Mouse (Mus musculus): ENCODE data around the gene Gabbr1. TPM values are rescaled to one million over a fixed set of nuclear protein-coding genes. Genes with fewer than 3 reads are reported as not detected.
A peak's percentile ranks its signal among the peaks of the same experiment; 100 is the strongest.

Gene Gabbr1
- polyA plus RNA-seq, 1 experiment from 2014 or later = 19.7 TPM

GRCm38 (mm10) chr17:37027486-37027885 is 18.3 kb upstream of the Gabbr1 start:
- H3K27me3 ChIP-seq (ENCODE audit: control insufficient read depth, insufficient read depth, low read length) = no peaks in the 10 kb centered on the region
- DNase-seq (ENCODE audit: low spot score) = no peak
- no peak for ATAC-seq (replicated peaks; ENCODE audit: low FRiP score)
- H3K36me3 ChIP-seq (ENCODE audit: control insufficient read depth, insufficient read depth, low read length) = no peaks in the 10 kb centered on the region
- H3K4me1 ChIP-seq (replicated peaks; ENCODE audit: control insufficient read depth, insufficient read depth, low read length) = no peaks in the 10 kb centered on the region; the same call in 1 of the 2 replicates
- H3K4me2 ChIP-seq (ENCODE audit: low read depth, low read length, severe bottlenecking) = no peak overlapping the region
- no peak overlapping the region for H3K4me3 ChIP-seq (ENCODE audit: low read depth, low read length)
- no peaks in the 10 kb centered on the region for H3K9me3 ChIP-seq (ENCODE audit: control insufficient read depth, low read length)
- no peak overlapping the region for H3K9ac ChIP-seq (ENCODE audit: low read length)
- WGBS = 95% methylated on average over 4 of the region's 4 CpGs
- H3K27ac ChIP-seq (ENCODE audit: low read depth, low read length) = peak overlapping the region; percentile 97; the same call in 1 of the 2 replicates

- WGBS = 4% methylated on average over 10 of the region's 10 CpGs
- DNase-seq (ENCODE audit: low spot score) (no peak), ATAC-seq (replicated peaks; ENCODE audit: low FRiP score) (no peak; the same call in 1 of the 2 replicates)
Observed at GRCm38 (mm10) chr17:37028212-37028611, 17.6 kb upstream of the Gabbr1 start.

GRCm38 (mm10) chr17:37028683-37029120 is 17.1 kb upstream of the Gabbr1 start:
- ATAC-seq (replicated peaks; ENCODE audit: low FRiP score) (peak; percentile 99), DNase-seq (ENCODE audit: low spot score) (peak; percentile 97)
- H3K36me3 ChIP-seq (ENCODE audit: control insufficient read depth, insufficient read depth, low read length) = no peaks in the 10 kb centered on the region
- H3K4me3 ChIP-seq (ENCODE audit: low read depth, low read length) = peak overlapping the region; percentile 36
- H3K9ac ChIP-seq (ENCODE audit: low read length) = peak overlapping the region; percentile 39
- H3K4me1 ChIP-seq (replicated peaks; ENCODE audit: control insufficient read depth, insufficient read depth, low read length) = no peaks in the 10 kb centered on the region; the same call in 1 of the 2 replicates
- H3K9me3 ChIP-seq (ENCODE audit: control insufficient read depth, low read length) = no peaks in the 10 kb centered on the region
- peak overlapping the region; percentile 46 for H3K4me2 ChIP-seq (ENCODE audit: low read depth, low read length, severe bottlenecking)
- WGBS = under 1% methylated on average over 14 of the region's 14 CpGs
- H3K27me3 ChIP-seq (ENCODE audit: control insufficient read depth, insufficient read depth, low read length) = no peaks in the 10 kb centered on the region
- H3K27ac ChIP-seq (ENCODE audit: low read depth, low read length) = peak overlapping the region; percentile 97

More at GRCm38 (mm10) chr17:37028212-37028611, 17.6 kb upstream of the Gabbr1 start:
- no peaks in the 10 kb centered on the region for H3K36me3 ChIP-seq (ENCODE audit: control insufficient read depth, insufficient read depth, low read length)
- peak overlapping the region; percentile 97 for H3K27ac ChIP-seq (ENCODE audit: low read depth, low read length)
- H3K4me2 ChIP-seq (ENCODE audit: low read depth, low read length, severe bottlenecking) = peak overlapping the region; percentile 46
- no peaks in the 10 kb centered on the region; the same call in 1 of the 2 replicates for H3K4me1 ChIP-seq (replicated peaks; ENCODE audit: control insufficient read depth, insufficient read depth, low read length)
- peak overlapping the region; percentile 36 for H3K4me3 ChIP-seq (ENCODE audit: low read depth, low read length)
- H3K27me3 ChIP-seq (ENCODE audit: control insufficient read depth, insufficient read depth, low read length) = no peaks in the 10 kb centered on the region
- peak overlapping the region; percentile 39 for H3K9ac ChIP-seq (ENCODE audit: low read length)
- H3K9me3 ChIP-seq (ENCODE audit: control insufficient read depth, low read length) = no peaks in the 10 kb centered on the region

- Histone ChIP-seq H3K27me3 (ENCODE audit: control insufficient read depth, insufficient read depth, low read length) (no peaks in the 10 kb centered on the region), H3K4me2 (ENCODE audit: low read depth, low read length, severe bottlenecking) (peak overlapping the region; percentile 46), H3K36me3 (ENCODE audit: control insufficient read depth, insufficient read depth, low read length) (no peaks in the 10 kb centered on the region), H3K9me3 (ENCODE audit: control insufficient read depth, low read length) (no peaks in the 10 kb centered on the region), H3K27ac (ENCODE audit: low read depth, low read length) (peak overlapping the region; percentile 97), H3K9ac (ENCODE audit: low read length) (peak overlapping the region; percentile 39), H3K4me1 (replicated peaks; ENCODE audit: control insufficient read depth, insufficient read depth, low read length) (no peaks in the 10 kb centered on the region; the same call in 1 of the 2 replicates), H3K4me3 (ENCODE audit: low read depth, low read length) (peak overlapping the region; percentile 36)
- ATAC-seq (replicated peaks; ENCODE audit: low FRiP score) (peak; percentile 23), DNase-seq (ENCODE audit: low spot score) (no peak)
- 67% methylated on average over 7 of the region's 8 CpGs for WGBS
Observed at GRCm38 (mm10) chr17:37029162-37029561, 16.6 kb upstream of the Gabbr1 start.

- H3K9ac ChIP-seq (ENCODE audit: low read length) = no peak overlapping the region
- ATAC-seq (replicated peaks; ENCODE audit: low FRiP score) = no peak
- WGBS = 70% methylated on average over 2 of the region's 2 CpGs
Observed at GRCm38 (mm10) chr17:37039127-37039894, 6.5 kb upstream of the Gabbr1 start.

GRCm38 (mm10) chr17:37044651-37045244 is 1.0 kb upstream of the Gabbr1 start:
- no peaks in the 10 kb centered on the region for H3K9me3 ChIP-seq (ENCODE audit: control insufficient read depth, low read length)
- peaks cover 10% of the 10 kb centered on the region for H3K27me3 ChIP-seq (ENCODE audit: control insufficient read depth, insufficient read depth, low read length)
- DNase-seq (ENCODE audit: low spot score) (no peak), ATAC-seq (replicated peaks; ENCODE audit: low FRiP score) (no peak)
- H3K4me3 ChIP-seq (ENCODE audit: low read depth, low read length) = peak overlapping the region; percentile 78
- no peak overlapping the region for H3K27ac ChIP-seq (ENCODE audit: low read depth, low read length)
- no peaks in the 10 kb centered on the region for H3K36me3 ChIP-seq (ENCODE audit: control insufficient read depth, insufficient read depth, low read length)
- H3K4me2 ChIP-seq (ENCODE audit: low read depth, low read length, severe bottlenecking) = peak overlapping the region; percentile 92; the same call in 1 of the 2 replicates
- H3K4me1 ChIP-seq (replicated peaks; ENCODE audit: control insufficient read depth, insufficient read depth, low read length) = peaks cover 13% of the 10 kb centered on the region
- 87% methylated on average over 7 of the region's 7 CpGs for WGBS
- peak overlapping the region; percentile 94 for H3K9ac ChIP-seq (ENCODE audit: low read length)

More at GRCm38 (mm10) chr17:37039127-37039894, 6.5 kb upstream of the Gabbr1 start:
- Histone ChIP-seq H3K4me3 (ENCODE audit: low read depth, low read length) (no peak overlapping the region), H3K9me3 (ENCODE audit: control insufficient read depth, low read length) (no peaks in the 10 kb centered on the region), H3K4me1 (replicated peaks; ENCODE audit: control insufficient read depth, insufficient read depth, low read length) (no peaks in the 10 kb centered on the region), H3K36me3 (ENCODE audit: control insufficient read depth, insufficient read depth, low read length) (no peaks in the 10 kb centered on the region), H3K27me3 (ENCODE audit: control insufficient read depth, insufficient read depth, low read length) (no peaks in the 10 kb centered on the region), H3K27ac (ENCODE audit: low read depth, low read length) (no peak overlapping the region), H3K4me2 (ENCODE audit: low read depth, low read length, severe bottlenecking) (no peak overlapping the region)
- no peak for DNase-seq (ENCODE audit: low spot score)

- ATAC-seq (replicated peaks; ENCODE audit: low FRiP score) (peak; percentile 62), DNase-seq (ENCODE audit: low spot score) (peak; percentile 83)
- H3K36me3 ChIP-seq (ENCODE audit: control insufficient read depth, insufficient read depth, low read length) = no peaks in the 10 kb centered on the region
- peak overlapping the region; percentile 77 for H3K27ac ChIP-seq (ENCODE audit: low read depth, low read length)
- H3K4me3 ChIP-seq (ENCODE audit: low read depth, low read length) = peak overlapping the region; percentile 78
- no peaks in the 10 kb centered on the region for H3K9me3 ChIP-seq (ENCODE audit: control insufficient read depth, low read length)
- H3K4me2 ChIP-seq (ENCODE audit: low read depth, low read length, severe bottlenecking) = peak overlapping the region; percentile 92
- H3K4me1 ChIP-seq (replicated peaks; ENCODE audit: control insufficient read depth, insufficient read depth, low read length) = peaks cover 19% of the 10 kb centered on the region
- peak overlapping the region; percentile 94 for H3K9ac ChIP-seq (ENCODE audit: low read length)
- peaks cover 10% of the 10 kb centered on the region for H3K27me3 ChIP-seq (ENCODE audit: control insufficient read depth, insufficient read depth, low read length)
- 1% methylated on average over 41 of the region's 58 CpGs for WGBS
Observed at GRCm38 (mm10) chr17:37046312-37047112, 746 bp downstream of the Gabbr1 start.

GRCm38 (mm10) chr17:37047332-37047976 is 1.7 kb downstream of the Gabbr1 start:
- Histone ChIP-seq H3K27me3 (ENCODE audit: control insufficient read depth, insufficient read depth, low read length) (peaks cover 10% of the 10 kb centered on the region), H3K4me2 (ENCODE audit: low read depth, low read length, severe bottlenecking) (peak overlapping the region; percentile 92), H3K9me3 (ENCODE audit: control insufficient read depth, low read length) (no peaks in the 10 kb centered on the region), H3K9ac (ENCODE audit: low read length) (peak overlapping the region; percentile 29), H3K4me1 (replicated peaks; ENCODE audit: control insufficient read depth, insufficient read depth, low read length) (peaks cover 19% of the 10 kb centered on the region), H3K27ac (ENCODE audit: low read depth, low read length) (no peak overlapping the region), H3K4me3 (ENCODE audit: low read depth, low read length) (peak overlapping the region; percentile 78), H3K36me3 (ENCODE audit: control insufficient read depth, insufficient read depth, low read length) (no peaks in the 10 kb centered on the region)
- ATAC-seq (replicated peaks; ENCODE audit: low FRiP score) (no peak), DNase-seq (ENCODE audit: low spot score) (peak; percentile 61)
- WGBS = 17% methylated on average over 19 of the region's 19 CpGs
